Comparison of ENCODE assay signal across 25 mouse cellular contexts in the genomic region with DNA sequence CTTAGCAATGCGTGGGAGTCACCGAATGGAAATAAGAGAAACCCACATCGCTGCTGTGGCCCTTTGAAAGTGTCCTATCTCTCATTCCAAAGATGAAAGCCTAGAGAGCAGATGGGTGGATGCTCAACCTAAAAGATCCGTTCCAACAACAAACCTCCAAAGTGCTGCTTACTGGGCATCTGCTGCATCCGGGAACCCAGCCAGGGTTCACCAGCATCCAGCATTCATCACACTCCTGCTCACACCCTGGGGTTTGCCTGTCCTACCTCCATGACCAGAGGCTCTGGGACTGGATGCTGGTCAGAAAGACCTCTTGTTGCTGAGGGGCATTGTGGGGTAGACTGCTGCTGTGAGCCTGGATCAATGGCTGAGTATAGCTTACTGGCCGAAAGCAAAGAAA.
DNase-seq lines count a peak whose midpoint lies in the region; ATAC-seq and TF ChIP-seq lines count a peak whose summit lies in the region.
"Had no signal": no experiment of that assay in that cellular context is flagged by ENCODE, and none has a peak within 500 bp of the region (broad histone marks: within the 10 kb centered on the region; RNA-seq: fewer than 3 reads in every experiment).

No protein-coding gene starts in this region.

- H3K27me3 ChIP-seq in thymus, adult 2 months (ENCODE audit: control insufficient read depth, insufficient read depth, low read length), result no peaks in the 10 kb centered on the region
- H3K27me3 ChIP-seq: hindbrain, embryonic 15.5 days; intestine, embryonic 15.5 days; liver, embryonic 12.5 days had no signal

- WGBS in thymus, adult 2 months, result 94% methylated on average over 6 of the region's 6 CpGs

- no peaks in the 10 kb centered on the region for H3K4me1 ChIP-seq in thymus, adult 2 months (replicated peaks; ENCODE audit: control insufficient read depth, insufficient read depth, low read length)
- H3K4me1 ChIP-seq: intestine, embryonic 15.5 days; liver, embryonic 12.5 days had no signal

- no peak for DNase-seq in frontal cortex, postnatal 14 days (ENCODE audit: low spot score in 2 of 2)
- DNase-seq in Muller cell, postnatal 12 days (ENCODE audit: inconsistent ontology term), result peak; percentile 48
- DNase-seq in brain, adult 2 months (ENCODE audit: low read depth, low spot score), result peak; percentile 55
- DNase-seq in cerebellum, postnatal 36 days, result peak; percentile 20 to 28
- DNase-seq in thymus, adult 2 months, result no peak
- DNase-seq: adrenal gland, adult 2 months; adrenal gland, postnatal 36 days; B cell, adult 2 months; embryo, embryonic 11 days; gastrocnemius, postnatal 10 days; heart, postnatal 14 days; kidney, adult 8-10 months; kidney, postnatal 4 days; liver, postnatal 0 days; lung, postnatal 36 days had no signal

- no peak overlapping the region for H3K27ac ChIP-seq in thymus, adult 2 months (ENCODE audit: control insufficient read depth, insufficient read depth, low read length)
- H3K27ac ChIP-seq: embryonic facial prominence, embryonic 12.5 days; hindbrain, embryonic 10.5 days; hindbrain, embryonic 15.5 days; intestine, embryonic 15.5 days; kidney, postnatal 0 days; limb, embryonic 13.5 days; liver, embryonic 12.5 days had no signal

- no peak overlapping the region for H3K4me3 ChIP-seq in thymus, adult 2 months (ENCODE audit: control insufficient read depth, insufficient read depth, low read length)
- H3K4me3 ChIP-seq: embryonic facial prominence, embryonic 12.5 days; hindbrain, embryonic 10.5 days; hindbrain, embryonic 15.5 days; intestine, embryonic 15.5 days; limb, embryonic 13.5 days; liver, embryonic 12.5 days had no signal

- no peak for TF ChIP-seq CTCF in thymus, adult 2 months (IDR thresholded peaks at IDR 0.05; ENCODE audit: borderline replicate concordance, control insufficient read depth, extremely low read depth, insufficient read depth, low read length, poor library complexity)

- no peak for TF ChIP-seq POLR2A in thymus, adult 2 months (IDR thresholded peaks at IDR 0.05; ENCODE audit: control insufficient read depth, extremely low read depth, insufficient read depth, low read length, poor library complexity)

- peak; percentile 29; the same call in 1 of the 2 replicates for ATAC-seq in frontal cortex, adult (ENCODE audit: low TSS enrichment)
- ATAC-seq: activated CD4-positive, CD25-positive, alpha-beta regulatory T cell, adult 4 months; forebrain, embryonic 14.5 days; intestine, embryonic 15.5 days; liver, embryonic 12.5 days; liver, postnatal 0 days had no signal

- no peaks in the 10 kb centered on the region for H3K36me3 ChIP-seq in thymus, adult 2 months (ENCODE audit: control insufficient read depth, insufficient read depth, low read length)
- H3K36me3 ChIP-seq: embryonic facial prominence, embryonic 12.5 days; hindbrain, embryonic 10.5 days; hindbrain, embryonic 15.5 days; intestine, embryonic 15.5 days; limb, embryonic 13.5 days; liver, embryonic 12.5 days had no signal

Comparison
In these comparisons a context has a peak if more than half of its experiments do, and no peak if none do; other contexts are left out.
1. DNase-seq: peak in Muller cell, postnatal 12 days (single experiment), brain, adult 2 months (single experiment) and cerebellum, postnatal 36 days (2 of 2); none in frontal cortex, postnatal 14 days (0 of 2) and thymus, adult 2 months (single experiment).